8 mouse cellular contexts compared by ENCODE assay signal in genomic region chr2:118263151-118263913, GRCm38 (mm10). TPM values are rescaled to one million over a fixed set of nuclear protein-coding genes. Genes with fewer than 3 reads are reported as not detected.
DNase-seq lines count a peak whose midpoint lies in the region; ATAC-seq and TF ChIP-seq lines count a peak whose summit lies in the region.
"Had no signal": no experiment of that assay in that cellular context is flagged by ENCODE, and none has a peak within 500 bp of the region (broad histone marks: within the 10 kb centered on the region; RNA-seq: fewer than 3 reads in every experiment).

No protein-coding gene starts in this region.

- no peaks in the 10 kb centered on the region for H3K4me1 ChIP-seq in G1E (ENCODE audit: insufficient read depth, low read depth, low read length)
- H3K4me1 ChIP-seq: limb, embryonic 12.5 days had no signal

- peak; percentile 33 for DNase-seq in CD4-positive helper T cell, adult 2 months (ENCODE audit: low read depth, low spot score)
- DNase-seq in G1E (ENCODE audit: low spot score) = peak; percentile 10
- peak; percentile 59 for DNase-seq in cerebellum, adult 8-10 months
- DNase-seq in frontal cortex, adult 2 months (ENCODE audit: extremely low spot score in 1 of 2, low spot score in 1 of 2) = peak; percentile 27 to 85
- DNase-seq in kidney, postnatal 14 days = peak; percentile 67
- DNase-seq in lung, postnatal 10 days = peak; percentile 69
- DNase-seq in retina, postnatal 7 days (ENCODE audit: low read depth, low spot score) = peak; percentile 54

- H3K27me3 ChIP-seq in G1E (ENCODE audit: insufficient read depth, low read length) = peaks cover 4% of the 10 kb centered on the region; the same call in 1 of the 2 replicates

- ATAC-seq in G1E (ENCODE audit: extremely low read depth, insufficient number of reproducible peaks, low FRiP score, poor library complexity, severe bottlenecking) = no peak

- H3K36me3 ChIP-seq in G1E (replicated peaks) = no peaks in the 10 kb centered on the region
- H3K36me3 ChIP-seq: limb, embryonic 12.5 days had no signal

- no peaks in the 10 kb centered on the region for H3K9me3 ChIP-seq in G1E (replicated peaks)
- H3K9me3 ChIP-seq: limb, embryonic 12.5 days had no signal

- no peak for TF ChIP-seq CTCF in G1E (IDR thresholded peaks at IDR 0.05; ENCODE audit: low read depth, low read length)

- H3K4me3 ChIP-seq in G1E (ENCODE audit: low read depth, low read length) = no peak overlapping the region
- H3K4me3 ChIP-seq: limb, embryonic 12.5 days had no signal

RNA-seq across cellular contexts. Expression of gene Fsip1, which starts 6.6 kb away (rescaled TPM):
- total RNA-seq in G1E (2014; fragmentation: Nextera tagmentation) = not detected in 2 replicates
- 0.27 TPM in 1 of 2 replicates, not detected in the other for total RNA-seq in G1E (2017)
- polyA plus RNA-seq in G1E (2012) = not detected in 2 replicates
- polyA plus RNA-seq in frontal cortex, adult 2 months (2012; rRNA removed) = 0.50 and 0.80 TPM in 2 replicates

Comparison
In these comparisons a context has a peak if more than half of its experiments do, and no peak if none do; other contexts are left out.
1. DNase-seq: peak in every context shown above with its lines; median percentile 69 in lung, postnatal 10 days; 67 in kidney, postnatal 14 days; 59 in cerebellum, adult 8-10 months; 56 in frontal cortex, adult 2 months; 54 in retina, postnatal 7 days; 33 in CD4-positive helper T cell, adult 2 months; 10 in G1E.